Mouse (Mus musculus): Measurements from ENCODE around the gene Pitpnb.
A peak's percentile ranks its signal among the peaks of the same experiment; 100 is the strongest.

The Pitpnb gene

DNA sequence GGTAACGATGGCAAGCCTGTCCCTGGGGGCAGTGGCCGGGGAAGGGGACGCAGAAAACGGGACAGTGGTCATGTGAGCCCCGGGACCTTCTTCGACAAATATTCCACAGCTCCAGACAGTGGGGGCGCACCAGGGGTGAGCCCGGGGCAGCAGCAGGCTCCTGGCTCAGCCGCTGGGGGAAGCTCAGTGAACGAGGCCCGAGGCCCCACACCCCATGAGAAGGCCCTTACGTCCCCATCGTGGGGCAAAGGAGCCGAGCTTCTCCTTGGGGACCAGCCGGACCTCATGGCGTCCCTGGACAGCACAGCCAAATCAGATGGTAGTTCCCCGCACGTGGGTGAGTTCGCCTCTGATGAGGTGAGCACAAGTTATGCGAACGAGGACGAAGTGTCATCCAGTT is 90.3 kb downstream of the Pitpnb start:
- DNase-seq (ENCODE audit: low spot score in 2 of 2), result no peak

GRCm38 (mm10) chr5:111421424-111421823 is 90.9 kb downstream of the Pitpnb start:
- no peak for DNase-seq (ENCODE audit: low spot score in 2 of 2)

DNA sequence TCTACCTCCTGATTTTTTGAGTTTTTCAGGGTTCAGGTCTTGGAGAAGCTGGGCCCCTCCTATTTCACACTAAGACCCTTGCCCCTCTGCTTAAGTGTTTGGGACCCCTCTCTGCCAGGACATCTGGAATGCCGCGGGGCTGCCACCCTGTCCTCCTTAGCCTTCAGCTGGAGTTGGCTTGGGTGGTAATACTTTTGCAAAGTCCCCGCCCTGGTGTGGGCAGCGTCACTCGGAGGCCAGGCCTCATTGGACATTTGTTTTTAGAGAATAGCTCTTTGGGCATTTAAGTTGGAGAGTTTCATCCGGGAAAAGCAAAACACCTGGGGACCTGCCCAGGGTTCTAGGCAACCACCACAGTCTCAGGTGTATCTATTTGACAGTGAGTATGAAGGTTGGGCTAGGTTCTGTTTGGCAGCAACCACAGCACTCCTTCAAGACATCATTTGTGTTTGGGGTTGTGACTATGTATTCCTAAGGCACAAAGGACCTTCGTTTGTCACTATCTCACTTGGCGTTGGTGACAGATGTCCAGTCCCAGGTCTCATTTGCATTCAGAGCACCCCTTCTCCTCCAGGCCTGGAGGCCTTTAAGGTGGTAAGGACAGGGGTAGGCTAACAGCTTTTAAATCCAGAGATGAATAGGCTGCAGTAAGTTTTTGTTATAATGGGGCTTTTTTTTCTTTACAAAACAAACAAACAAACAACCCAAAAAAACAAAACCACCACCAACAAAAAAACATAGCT is 91.7 kb downstream of the Pitpnb start:
- no peak for DNase-seq (ENCODE audit: low spot score in 2 of 2)

- no peak for DNase-seq (ENCODE audit: low spot score in 2 of 2)
Observed at GRCm38 (mm10) chr5:111423011-111423410, 92.4 kb downstream of the Pitpnb start.

DNA sequence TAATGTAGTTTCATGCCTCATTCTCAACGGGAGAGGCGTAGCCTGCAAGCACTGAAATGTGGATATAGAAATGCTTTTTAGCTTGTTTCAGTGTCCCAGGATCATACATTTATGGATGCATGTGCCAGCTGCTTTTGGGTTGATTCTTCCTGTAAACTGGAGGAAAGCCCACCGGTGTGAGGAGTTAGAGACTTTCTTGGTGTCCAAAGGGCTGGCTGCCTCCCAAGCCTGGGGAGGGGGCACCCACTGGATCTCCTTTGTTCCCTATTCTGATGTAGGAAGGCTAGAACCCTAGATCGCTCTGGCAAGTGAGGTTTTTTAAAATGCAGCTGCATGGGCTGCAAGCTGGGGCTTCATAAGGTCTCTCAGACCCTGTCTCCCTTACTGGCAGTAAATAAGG is 93.1 kb downstream of the Pitpnb start:
- no peak for DNase-seq (ENCODE audit: low spot score in 2 of 2)

DNA sequence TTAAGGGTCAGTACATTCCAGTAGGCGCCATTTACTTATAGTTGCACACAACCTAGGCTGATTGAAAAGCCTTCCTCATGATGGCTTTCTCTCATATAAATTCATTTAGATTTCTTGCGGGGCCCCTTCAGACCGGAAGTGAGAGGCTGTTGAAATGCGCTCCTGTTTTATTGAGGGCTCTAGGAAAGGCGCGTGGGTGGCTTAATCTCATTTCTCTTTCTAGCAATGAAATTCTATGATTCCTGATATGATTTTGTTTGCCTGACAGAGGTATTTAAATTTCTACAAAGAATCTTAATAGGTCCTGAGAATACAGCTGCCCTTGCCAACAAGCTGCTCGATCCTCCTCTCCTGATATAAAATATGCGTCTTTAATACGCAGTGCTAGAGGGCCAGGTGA is 95.2 kb downstream of the Pitpnb start:
- no peak for DNase-seq (ENCODE audit: low spot score in 2 of 2)

DNA sequence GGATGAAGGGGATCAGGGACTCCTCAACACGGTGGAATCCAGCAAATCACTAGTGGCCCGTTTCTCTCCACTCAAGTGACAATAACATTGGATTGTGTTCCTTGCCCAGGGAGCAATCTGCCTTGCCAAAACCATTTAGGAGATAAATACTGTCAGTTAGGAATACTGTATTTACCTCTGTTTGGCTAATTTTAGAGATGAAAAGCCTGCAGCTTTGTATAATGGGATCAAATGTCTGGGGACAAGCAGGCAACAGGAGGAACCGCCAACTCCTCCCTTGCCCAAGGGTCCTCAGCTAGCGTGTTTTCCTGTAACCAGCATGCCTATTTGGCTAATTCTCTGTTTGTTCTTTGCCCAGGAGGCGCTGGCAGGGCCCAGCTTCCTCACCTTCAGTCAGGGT is 95.7 kb downstream of the Pitpnb start:
- DNase-seq (ENCODE audit: low spot score in 2 of 2), result no peak

DNA sequence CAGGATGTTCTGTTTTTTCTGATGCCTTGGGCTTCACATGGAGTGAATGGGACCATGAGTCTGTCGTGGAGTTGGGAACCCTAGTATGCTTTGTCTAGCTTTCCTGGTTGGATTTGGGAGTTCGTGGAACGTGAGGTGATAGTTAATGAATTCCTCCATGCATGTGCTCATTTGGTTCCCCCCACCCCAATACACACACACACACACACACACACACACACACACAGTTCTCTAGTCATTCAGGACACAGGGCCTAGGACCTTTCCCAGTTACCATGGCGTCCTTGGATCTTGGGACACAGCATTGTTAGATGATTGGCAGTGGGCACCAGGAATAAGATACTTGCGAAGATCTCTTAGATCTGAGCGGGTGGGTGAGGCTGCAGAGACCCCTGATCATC is 98.3 kb downstream of the Pitpnb start:
- DNase-seq (ENCODE audit: low spot score in 2 of 2), result no peak

- peak in 1 of 2 experiments; percentile 46 for DNase-seq (ENCODE audit: low spot score in 2 of 2)
Observed at GRCm38 (mm10) chr5:111429726-111430125, 99.2 kb downstream of the Pitpnb start.

- DNase-seq (ENCODE audit: low spot score in 2 of 2), result peak in 1 of 2 experiments; percentile 33
Observed at GRCm38 (mm10) chr5:111431007-111431730, 100.6 kb downstream of the Pitpnb start.

GRCm38 (mm10) chr5:111432842-111433241 is 102.3 kb downstream of the Pitpnb start:
- no peak for DNase-seq (ENCODE audit: low spot score in 2 of 2)

- no peak for DNase-seq (ENCODE audit: low spot score in 2 of 2)
Observed at GRCm38 (mm10) chr5:111434342-111434842, 103.8 kb downstream of the Pitpnb start.

DNA sequence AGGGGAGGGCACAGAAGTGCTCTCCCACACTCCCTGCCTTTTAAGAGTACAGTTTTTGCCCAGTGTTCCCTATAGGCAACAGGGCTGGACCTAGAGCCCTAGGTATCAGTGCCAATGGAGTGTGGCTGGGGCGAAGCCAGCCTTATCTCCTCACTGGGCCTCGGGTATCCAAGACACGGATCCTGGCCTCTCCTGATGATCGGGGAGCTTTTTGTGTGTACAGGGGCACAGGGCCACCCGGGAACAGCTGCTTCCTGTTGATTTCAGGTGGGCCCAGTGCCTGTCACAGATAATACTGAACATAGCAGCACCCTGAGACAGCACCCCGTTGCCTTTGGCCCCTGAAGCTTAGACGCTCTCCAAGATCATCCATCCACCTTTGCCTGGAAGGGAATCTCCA is 105.7 kb downstream of the Pitpnb start:
- no peak for DNase-seq (ENCODE audit: low spot score in 2 of 2)

DNA sequence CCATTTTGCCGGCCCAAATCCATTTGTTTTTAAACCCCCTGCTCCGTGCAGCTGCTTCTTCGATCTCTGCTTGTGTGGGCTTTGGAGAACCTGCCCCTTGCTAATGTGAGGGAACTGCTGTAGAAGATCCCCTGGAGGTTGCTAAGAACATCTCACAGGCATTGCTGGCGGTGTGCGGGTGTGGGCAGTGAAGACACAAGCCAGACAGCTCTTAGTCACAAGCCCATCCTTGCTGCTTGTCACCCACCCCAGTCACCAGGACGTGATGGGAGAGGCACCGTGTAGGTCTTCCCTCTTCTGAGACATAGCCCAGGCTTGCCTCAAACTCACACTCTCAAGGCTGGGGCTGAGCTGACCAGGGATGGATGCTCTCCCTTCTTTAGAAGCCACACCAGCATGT is 106.6 kb downstream of the Pitpnb start:
- DNase-seq (ENCODE audit: low spot score in 2 of 2), result no peak
